Mouse (Mus musculus) lung, postnatal 4 days (tissue): ENCODE results near the gene Tor2a.

Experiments
- DNase-seq, 2 experiments: peaks; one replicate each; pipeline ENCODE4 v3.0.0; 2021

Gene Tor2a

DNA sequence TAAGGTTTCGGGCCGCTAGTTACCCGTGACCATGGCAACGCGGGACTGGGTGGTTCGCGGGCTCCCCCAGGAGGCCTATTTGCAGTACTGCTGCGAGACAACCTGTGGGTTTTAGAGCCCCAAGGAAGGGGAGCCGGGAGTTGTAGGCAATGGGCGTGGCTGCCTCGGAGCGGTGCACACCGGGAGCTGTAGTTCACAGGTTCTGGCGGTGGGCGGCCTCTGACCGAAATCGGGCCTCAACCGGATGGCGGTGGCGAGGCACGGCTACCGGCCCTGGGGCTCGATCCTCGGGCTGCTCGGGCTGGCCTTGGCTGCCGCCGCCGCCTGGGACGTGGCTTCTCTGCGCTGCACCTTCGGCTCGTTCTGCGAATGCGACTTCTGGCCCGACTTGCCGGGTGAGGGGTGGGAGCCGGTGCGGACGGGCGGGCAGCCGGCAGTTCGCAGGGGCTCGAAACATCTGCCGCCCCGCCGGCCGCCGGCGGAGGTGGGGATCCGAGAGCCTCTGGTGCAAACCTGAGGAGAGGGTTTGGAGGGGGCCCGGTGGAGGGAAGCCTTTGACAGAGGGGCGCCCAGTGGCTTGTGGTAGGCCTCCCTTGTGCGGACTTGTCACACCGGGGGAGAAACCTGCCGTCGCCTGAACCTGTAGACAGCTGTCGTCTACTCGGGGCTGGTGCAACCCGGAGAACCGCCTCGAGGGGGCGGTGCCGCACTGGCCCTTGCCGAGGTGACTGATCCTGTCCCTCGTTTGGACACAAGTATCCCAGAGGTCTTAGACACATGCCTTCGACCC is at the start of gene Tor2a:
Gene Tor2a, plus strand, starts transcription at position 179 of the 790 bp plus-strand sequence.
- peak; percentile 98 for DNase-seq

DNA sequence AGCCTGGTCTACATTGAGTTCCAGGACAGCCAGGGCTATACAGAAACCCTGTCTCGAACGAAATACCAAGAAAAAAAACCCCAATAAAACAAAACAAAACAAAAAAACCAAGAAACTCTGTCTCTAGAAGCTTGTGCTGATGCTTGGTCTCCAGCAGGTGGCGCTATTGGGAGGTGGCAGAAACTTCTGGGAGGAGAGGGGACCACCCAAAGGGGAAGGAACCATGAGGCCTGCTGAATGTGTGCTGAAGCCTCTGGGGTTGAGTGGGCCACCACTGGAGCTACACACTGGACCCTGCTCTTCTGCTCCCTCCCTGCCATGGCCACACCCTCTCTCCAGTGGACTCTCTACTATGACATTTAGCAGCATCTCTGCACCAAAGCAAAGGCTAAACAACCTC is 48.4 kb upstream of the Tor2a start:
- DNase-seq: peak; percentile 56 to 81

DNA sequence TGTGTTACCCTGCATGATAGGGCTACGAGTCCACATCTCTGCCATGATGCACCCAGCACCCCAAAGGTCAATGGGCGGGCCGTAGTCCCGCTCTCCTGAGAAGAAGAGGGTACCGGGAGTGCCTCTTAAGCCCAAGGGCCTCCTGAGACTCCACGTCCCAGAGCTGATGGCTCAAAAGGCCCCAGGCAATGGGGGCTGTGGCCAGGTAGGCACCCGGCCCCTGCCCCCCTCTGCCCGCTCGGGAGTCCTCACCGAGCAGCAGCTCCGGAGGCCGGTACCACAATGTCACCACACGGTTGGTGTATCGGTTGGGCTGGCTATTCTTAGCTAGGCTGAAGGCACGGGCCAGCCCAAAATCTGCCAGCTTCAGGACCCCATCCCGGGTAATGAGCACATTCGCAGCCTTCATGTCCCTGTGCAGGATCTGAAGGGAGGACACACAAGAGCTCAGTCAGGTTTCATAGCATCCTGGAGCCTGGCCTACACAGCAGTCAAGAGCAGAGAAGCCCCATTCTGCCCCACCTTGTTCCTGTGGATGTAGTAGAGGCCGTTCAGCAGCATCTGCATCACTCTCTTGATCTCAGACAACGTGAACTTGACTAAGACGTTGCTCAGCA is 47.4 kb upstream of the Tor2a start:
- no peak for DNase-seq

- peak in 1 of 2 experiments; percentile 46 for DNase-seq
Measured at GRCm38 (mm10) chr2:32710425-32710824, 46.6 kb upstream of the Tor2a start.

GRCm38 (mm10) chr2:32711301-32712056 is 45.6 kb upstream of the Tor2a start:
- DNase-seq: no peak

DNA sequence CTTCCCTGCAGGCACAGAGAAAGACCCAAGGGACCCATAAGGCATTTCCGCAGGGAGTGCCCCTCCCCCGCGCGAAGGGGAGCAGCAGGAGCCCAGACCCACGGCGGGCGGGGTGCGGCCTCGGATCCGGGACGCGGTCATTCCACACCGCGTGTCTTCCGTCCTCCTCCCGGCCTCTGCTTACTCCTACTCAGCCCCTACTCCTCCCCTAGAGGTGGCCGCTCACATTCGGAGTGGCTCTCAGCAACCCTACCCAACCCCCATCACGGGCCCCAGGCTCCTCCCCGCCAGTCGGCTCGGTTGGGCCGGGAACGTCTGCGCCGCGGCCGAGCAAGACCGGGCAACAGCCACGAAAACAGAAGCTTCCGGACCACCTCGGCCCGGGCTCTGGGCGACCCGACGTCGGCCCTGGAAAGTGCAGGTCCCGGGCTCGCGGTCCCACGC is 44.9 kb upstream of the Tor2a start:
- DNase-seq: peak; percentile 82 to 86

DNA sequence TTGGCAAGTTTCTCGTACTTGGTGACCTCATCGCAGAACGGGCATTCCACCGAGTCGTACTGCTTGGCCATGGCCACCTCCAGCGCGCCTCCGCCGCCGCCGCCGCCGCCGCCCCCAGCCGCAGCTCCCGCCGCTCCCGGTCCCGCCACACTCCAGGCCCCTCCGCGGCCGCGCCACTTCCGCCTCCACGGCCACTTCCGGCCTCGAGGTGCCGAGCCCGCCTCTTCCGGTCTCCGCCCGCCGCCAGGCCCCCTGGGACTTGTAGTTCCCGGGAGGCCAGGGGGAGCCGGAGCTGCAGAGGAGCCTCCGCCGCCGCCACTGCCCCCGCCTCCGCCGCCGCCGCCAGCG is 44.5 kb upstream of the Tor2a start:
- DNase-seq: peak; percentile 97

- DNase-seq: peak; percentile 95 to 96
Measured at GRCm38 (mm10) chr2:32712934-32713817, 43.9 kb upstream of the Tor2a start, which contains the start of gene Cdk9. Gene Cdk9 (minus strand): TSS chr2:32713076.

- DNase-seq: no peak
Measured at GRCm38 (mm10) chr2:32714117-32714986, 42.7 kb upstream of the Tor2a start.

DNA sequence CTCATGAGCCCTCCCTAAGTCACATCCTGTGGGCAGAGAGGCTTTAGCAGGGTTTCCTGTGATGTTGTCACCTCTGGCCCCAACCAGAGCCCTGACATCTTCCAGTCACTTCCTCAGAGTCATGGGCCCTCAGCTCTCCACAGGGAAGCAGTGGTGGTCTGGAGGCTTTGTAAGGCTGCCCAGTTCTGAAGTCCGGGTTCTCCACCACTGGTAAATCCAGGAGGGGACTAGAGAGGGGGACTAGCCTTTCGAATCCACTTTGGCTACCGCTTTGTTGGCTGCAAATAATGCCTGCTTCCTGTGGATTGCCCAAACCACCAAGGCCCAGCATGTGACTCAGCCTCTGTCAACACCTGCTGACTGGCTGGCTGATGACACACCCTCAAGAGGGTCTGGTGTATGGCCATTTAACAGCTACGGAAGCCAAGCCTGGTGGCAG is 42.0 kb upstream of the Tor2a start:
- peak; percentile 67 to 75 for DNase-seq

- no peak for DNase-seq
Measured at GRCm38 (mm10) chr2:32718761-32719160, 38.3 kb upstream of the Tor2a start.

DNA sequence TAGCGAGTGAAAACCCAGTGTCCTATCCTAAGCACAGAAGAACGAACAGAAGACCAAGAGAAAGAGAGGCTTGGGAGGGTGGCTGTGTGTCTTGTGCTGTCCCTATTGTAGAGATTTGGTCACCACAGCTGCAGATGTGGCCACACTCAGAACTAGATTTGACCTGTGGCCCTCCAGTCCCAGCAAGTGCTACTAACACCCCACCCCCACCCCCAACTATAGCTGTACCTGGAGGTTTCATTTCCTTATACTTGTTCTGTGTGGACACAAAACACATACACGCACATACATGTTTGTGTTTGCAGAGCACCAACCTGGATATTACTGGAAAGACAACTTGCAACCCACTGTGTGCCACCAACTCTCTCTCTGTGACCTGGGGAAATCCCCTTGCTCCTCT is 37.0 kb upstream of the Tor2a start:
- no peak for DNase-seq

DNA sequence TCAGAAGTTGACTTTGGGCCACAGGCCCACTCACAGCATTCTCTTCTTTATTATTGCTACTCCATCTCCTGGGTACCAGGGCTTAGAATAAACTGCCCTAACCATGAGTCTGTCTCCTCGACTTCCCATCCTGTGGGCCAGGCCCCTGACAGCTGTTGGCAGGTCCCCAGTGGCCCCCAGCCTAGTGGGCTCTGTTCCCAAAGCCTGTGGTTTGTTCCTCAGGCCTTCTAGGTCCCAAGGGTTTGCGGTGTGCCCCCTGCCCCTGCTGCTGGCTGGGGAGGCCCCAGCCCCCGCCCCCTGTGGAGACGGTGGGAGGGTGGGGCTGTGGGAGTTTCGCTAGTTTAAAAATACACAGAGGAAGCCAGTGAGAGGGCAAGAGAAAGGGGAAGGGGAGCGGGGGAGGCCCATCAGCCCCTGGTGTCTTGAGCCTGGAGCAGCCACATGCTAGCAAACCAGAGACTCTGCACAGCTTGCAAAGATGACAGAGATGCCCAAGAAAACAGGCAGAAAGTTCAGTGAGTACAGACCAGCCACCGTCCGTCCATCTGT is 36.3 kb upstream of the Tor2a start, which contains the start of gene Sh2d3c:
Gene Sh2d3c, plus strand, starts transcription at position 375 of the 549 bp plus-strand sequence.
- peak; percentile 69 to 84 for DNase-seq

- no peak for DNase-seq
Measured at GRCm38 (mm10) chr2:32722046-32722445, 35.0 kb upstream of the Tor2a start.

GRCm38 (mm10) chr2:32722581-32722980 is 34.5 kb upstream of the Tor2a start:
- no peak for DNase-seq

GRCm38 (mm10) chr2:32724149-32724548 is 32.9 kb upstream of the Tor2a start:
- DNase-seq: no peak

DNA sequence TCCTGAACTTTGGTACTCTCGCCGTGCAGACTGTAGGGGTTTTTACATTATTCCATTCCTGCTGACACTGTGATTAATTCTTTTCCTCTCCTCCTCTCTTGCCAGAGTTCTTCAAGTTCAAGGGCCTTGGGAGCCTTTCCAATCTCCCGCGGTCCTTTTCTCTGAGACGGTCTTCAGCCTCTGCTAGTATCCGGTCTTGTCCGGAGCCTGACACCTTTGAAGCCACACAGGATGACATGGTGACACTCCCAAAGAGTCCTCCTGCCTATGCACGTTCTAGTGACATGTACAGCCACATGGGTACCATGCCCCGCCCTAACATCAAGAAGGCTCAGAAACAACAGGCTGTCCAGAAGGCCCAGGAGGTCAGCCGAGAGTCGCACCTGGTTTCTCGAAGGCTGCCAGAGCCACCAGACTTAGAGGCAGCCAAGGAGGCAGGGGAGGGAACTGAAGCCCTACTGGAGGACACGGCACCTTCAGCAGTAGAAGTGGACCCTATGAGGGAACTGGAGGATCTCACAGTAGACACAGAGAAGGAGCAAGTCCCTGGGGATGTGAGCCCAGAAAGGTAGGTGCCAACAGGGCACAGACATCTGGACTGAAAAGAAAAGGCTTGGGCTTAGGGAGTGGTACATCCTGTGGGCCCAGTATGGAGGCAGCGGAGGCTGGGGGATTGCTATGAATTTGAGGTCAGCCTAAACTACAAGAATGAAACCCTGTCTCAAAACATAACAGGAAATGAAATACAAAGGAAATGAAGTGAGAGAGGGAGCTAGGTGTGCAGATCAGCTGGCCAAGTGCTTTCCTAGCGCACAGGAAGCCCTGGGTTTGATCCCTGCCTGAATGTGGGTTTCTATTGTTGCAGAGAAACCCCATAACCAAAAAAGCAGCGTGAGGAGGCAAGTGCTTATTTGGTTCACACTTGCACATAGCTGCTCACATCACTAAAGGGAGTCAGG is 31.9 kb upstream of the Tor2a start:
- no peak for DNase-seq

DNA sequence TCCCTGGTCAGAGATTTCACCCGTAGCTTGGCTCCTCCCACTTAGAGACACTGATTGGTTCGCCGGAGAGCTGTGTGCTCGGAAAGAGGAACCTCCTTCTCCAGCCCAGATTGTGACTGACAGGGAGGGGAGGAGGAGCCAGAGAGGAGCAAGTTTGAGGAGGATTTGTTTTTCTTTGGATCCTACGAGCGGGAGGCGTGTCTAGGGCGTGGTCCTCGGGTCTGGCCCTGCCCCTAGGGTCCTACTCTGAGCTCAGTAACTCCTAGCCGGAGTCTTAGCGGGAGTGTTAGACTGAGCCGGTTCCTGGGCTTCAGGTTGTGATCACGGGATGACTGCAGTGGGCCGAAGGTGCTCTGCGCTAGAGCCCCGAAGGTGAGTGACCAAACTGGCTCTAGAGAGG is 29.6 kb upstream of the Tor2a start:
- peak; percentile 95 to 96 for DNase-seq

DNA sequence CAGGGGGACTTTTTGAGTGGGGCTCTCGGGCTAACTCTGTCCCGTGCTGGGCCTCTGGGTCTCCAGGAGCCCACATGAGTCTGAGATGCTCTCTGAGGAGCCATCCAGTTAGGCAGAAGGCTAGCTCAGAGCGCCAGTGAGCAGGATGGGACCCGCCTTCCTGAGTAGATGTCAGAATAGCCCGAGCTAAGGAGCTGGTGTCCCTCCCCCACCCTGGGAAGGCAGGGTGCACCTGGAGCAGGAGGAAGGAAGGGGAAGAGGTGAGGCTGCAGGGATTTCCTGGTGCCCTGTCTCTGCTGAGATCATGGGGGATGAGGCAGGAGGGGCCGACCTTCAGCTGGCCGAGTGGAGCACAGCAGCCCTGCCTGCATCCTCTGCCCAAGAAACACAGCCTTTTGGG is 28.6 kb upstream of the Tor2a start:
- DNase-seq: peak; percentile 59 to 78

DNA sequence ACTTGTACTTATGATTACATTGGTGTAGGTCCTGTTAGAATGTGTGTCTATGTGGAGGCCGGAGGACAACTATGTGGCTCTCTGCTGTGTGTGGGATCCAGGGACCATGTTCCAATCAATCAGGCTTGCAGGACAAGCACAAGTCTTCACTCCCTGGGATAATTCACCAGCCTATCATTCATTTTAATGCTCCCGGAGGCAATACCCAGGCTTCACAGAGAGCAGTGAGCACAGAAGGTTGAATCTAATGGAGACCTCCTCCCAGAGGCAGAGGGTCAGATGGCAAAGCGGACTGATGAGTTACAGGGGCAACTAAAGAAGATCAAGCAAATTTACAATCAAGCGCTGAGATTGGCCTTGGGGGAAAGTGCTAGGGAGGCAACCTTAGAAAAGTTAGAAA is 27.5 kb upstream of the Tor2a start:
- DNase-seq: no peak
